Mouse (Mus musculus): ENCODE data around the gene Baz1a.

GRCm38 (mm10) chr12:55049731-55050353 is 35.7 kb upstream of the Baz1a start:
- no peak for TF ChIP-seq CTCF (IDR thresholded peaks at IDR 0.05; ENCODE audit: borderline replicate concordance, insufficient read depth, low read length)
- TF ChIP-seq POLR2A (IDR thresholded peaks at IDR 0.05; ENCODE audit: low read depth, low read length): no peak

Measured in embryonic fibroblast, embryonic 13.5 days (primary cell).